Mouse (Mus musculus): ENCODE measurements at regions not wholly inside any gene's neighbourhood (a gene's known extent, or its start where the extent isn't known, plus 50 kb on each side); places are given as distances from the start of the nearest gene placed in this dataset.

DNA sequence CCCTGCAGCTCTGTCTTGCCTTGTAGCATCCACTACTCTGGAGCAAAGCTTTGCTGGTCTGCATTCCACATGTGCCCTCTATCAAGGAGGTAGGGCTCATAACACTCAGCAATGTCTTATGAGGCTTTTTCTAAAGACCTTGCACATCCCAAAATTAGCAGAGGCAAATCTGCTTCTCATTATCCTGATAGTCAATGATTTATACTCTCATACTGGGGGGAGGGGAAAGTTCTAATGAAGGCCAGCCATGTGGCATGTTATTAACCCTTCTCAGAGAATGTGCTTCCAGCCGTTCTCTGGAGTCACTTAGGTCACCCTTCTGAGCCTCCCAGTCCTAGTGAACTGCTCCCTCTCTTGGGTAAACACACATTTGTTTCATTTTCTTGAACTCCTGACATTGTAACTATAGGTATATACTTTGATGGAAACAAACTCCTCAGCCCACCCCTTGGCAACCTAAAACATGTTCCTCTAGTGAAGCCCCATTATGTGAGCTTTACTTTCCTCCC lies 307.7 kb upstream of the Nt5c1b start:
- DNase-seq (ENCODE audit: low read depth, low spot score): no peak

DNA sequence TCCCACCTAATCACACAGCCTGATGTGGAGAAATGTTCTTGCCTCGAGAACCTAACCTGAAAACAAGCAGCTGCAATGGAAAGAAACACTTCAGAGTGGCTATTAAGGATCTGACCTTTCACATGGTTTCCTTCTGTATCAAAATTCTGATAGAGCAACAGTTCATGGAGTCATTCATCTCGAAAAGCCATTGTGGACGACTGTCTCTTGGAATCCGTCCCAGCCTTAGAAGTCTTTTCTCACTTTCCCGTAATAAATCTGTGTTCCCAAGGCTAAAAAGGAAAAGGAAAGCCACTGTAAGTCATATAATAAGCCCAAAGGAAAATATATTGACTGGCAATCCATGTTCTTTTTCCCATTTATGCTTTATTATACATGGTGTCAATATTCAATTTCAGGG lies 291.4 kb upstream of the Nt5c1b start:
- no peak for DNase-seq (ENCODE audit: low read depth, low spot score)

DNA sequence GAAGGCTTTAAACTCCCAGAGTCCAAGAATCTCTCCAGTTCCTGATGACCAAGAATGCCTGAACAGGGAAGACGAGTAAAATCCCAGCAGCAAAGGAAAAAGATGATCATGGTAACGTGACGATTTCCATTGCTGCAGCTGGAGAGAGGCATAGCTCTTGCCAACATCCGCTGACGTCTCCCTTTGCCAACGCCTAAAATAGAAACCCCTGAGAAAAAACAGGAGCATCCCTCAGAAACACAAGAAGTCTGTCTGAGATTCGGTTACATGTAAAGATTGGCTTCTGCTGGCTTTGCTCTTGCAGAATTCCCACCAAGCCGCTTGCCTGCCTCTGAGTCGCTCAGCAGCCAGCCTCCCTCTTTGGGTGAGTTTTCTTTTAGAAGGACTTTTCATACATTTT lies 290.3 kb upstream of the Nt5c1b start:
- DNase-seq (ENCODE audit: low read depth, low spot score): peak; percentile 6

DNA sequence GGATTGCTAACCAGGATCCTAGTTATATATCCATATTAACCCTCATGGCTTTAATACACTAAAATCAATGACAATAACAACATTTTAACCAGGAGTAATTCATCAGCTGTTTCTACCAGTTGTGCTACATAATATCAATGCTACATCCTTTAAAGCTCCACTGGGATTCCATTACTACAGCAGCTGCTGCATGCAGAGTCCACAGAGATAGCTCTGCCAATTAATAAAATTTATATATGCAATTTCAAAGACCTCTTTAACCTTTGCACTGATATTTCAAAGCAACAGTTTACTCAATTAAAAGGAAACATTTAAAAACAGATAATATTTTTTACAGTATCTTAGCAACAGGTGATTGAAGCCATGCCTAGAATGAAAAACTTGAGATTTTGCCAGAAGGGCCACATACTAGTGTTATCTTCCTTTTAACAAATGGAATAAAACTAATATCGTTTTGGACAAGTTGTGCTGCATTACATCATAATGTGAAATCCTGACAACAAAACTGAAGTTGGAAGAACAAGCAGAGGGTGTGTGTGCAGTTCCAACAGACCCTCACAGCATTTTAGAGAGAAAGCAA lies 256.8 kb upstream of the Nt5c1b start:
- no peak for DNase-seq (ENCODE audit: low read depth, low spot score)

DNA sequence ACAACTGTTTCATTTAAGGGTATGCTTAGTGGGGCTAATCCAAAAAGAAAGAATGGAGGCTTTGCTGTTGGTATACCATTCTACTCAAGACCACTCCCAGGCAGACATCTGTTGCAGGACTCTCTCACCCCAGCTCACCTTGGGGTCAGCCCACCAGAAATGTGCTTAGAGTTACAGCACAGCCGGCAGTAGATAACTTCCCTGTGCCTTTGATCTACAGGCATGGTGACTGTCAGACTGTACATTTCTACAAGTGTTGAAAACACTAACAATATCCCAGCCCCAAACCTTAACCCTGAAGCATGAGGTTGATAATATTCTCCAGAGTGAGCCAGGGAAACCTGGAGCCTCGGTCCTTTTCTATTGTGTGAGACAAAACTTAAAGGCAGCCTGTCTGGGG lies 247.7 kb upstream of the Nt5c1b start:
- no peak for DNase-seq (ENCODE audit: low read depth, low spot score)

DNA sequence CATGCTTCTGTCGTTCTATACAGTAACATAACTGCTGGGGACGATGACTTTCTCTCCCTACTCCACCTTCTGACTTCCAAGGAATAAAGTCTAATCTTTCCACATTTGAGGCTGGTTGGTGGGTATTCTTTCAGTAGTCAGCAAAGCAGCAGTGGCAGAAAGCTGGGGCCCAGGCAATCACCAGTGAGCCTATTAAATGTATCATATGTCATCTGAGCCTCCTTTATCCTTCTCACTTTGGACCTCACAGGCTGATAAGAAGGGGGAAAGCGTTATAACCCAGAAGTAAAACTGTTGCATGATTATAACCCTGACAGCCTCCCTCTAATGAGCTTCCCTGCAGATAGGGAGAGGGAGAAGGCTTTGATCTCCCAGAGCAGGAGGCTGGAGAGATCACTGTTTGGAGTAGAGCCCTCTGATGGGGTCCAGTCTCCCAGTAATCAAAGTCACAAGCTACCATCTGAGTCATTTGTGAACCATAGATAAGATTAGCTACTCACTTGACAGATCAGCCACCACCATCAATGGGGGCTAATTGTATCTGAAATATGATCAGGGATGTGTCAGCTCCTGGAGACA lies 241.7 kb upstream of the Nt5c1b start:
- DNase-seq (ENCODE audit: low read depth, low spot score): no peak

DNA sequence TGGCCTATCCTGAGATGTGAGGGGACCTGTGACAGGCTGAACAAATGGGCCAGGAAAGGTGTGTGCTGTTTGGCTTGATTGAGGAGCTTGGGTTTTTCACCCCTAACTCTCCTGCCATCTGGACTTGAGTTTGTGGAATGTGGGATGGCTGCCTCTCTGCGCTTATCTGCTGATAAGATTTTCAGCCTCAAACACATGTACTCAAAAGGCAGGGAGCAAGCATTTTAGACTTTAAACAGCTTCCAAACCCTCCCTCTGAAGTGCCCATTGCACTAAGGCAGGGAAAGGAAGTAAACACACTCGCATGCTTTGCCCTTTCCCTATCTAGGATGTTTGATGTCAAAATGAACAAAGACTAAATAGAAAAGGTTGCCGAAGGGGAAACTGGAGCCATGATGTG lies 235.6 kb upstream of the Nt5c1b start:
- no peak for DNase-seq (ENCODE audit: low read depth, low spot score)

DNA sequence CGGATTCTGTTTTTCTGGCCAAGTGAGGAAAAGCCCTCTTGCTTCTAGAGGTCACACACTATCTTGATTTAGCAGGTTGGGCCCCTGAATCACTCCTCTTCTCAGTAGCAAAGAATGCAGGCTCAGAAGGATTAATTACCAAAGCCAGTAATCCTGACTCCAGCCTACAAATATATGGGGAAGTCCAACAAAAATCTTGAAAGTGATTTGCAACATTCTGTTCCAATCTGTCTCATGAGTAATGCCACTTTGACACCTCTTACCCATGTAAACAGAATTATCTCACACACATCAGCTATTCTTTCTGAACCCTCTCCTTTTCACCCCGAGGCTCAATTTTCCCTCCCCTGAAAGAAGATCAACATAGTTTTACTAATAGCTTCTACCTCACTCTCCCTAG lies 233.9 kb upstream of the Nt5c1b start:
- no peak for DNase-seq (ENCODE audit: low read depth, low spot score)

DNA sequence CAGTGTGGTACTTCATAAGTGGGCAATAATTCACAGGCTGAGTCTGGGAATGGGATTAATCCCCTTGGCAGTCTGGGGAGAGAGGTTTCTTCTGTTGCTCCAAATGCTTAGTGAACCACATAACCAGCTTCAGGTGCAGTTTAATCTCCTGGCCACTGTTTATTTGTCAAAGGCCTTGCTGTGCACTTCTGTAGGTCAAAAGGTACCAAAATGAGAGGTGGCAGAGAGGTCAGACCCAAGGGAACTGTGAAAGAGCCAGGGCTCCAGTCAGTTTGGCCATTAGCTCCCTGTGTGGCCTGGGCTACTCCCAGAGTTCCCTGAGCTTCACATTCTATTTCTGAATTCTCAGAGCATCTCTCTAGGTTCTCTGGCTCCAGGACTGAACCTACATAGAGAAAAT lies 229.6 kb upstream of the Nt5c1b start:
- DNase-seq (ENCODE audit: low read depth, low spot score): no peak

DNA sequence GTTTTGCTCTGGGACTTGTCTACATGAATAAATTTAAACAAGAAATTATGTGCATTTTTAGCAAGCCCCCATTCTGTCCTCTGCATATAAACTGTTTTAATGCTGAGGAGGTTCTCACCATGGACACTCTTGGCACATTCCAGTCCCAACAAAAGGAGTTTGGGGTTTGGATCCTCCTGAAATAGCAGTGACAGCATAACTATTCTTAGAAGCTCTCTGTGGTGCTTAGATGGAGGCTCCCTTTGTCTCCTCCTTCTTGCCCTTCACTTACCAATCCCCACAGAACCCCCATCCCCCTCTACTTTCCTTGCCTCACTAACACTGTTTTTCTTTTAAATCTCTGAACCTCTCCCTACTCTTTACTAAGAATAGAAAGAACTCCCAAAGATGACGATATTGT lies 208.9 kb upstream of the Nt5c1b start:
- DNase-seq (ENCODE audit: low read depth, low spot score): no peak

DNA sequence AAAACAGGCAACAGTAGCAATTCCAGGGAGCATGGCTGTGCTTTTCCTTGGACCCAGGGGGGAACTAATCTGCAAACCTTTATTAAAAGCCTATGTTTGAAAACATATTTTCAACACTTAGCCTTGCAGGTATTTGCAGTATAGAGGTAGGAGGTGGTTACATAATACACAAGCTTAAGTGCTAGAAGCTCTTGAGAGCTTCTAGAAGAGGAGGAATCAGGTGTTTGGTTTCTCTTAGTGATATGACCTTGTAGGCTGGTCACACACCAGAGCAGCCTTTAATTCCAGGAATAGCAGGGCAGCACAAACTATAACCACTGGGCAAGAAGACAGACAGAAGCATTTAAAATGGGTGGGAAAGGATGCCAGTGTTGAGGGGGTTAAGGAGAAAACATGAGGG lies 201.7 kb upstream of the Nt5c1b start:
- no peak for DNase-seq (ENCODE audit: low read depth, low spot score)

DNA sequence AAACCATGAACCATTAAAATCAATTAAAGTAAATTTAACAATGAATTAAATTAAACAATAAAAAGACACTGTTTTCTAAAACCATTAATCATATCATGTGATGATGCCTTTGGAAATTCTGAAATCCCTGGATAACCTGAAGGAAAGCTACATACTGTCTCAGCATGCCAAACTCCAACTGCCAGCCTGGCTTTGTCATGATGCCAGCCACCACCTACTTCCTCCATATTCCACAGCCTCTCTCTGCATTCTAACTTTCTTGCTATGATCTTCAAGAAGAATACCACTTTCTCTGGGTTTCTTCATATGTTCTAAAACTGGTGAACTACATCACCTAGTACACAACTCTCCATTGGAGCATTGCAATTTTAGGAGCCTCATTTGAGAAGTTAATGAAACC lies 201.2 kb upstream of the Nt5c1b start:
- no peak for DNase-seq (ENCODE audit: low read depth, low spot score)

DNA sequence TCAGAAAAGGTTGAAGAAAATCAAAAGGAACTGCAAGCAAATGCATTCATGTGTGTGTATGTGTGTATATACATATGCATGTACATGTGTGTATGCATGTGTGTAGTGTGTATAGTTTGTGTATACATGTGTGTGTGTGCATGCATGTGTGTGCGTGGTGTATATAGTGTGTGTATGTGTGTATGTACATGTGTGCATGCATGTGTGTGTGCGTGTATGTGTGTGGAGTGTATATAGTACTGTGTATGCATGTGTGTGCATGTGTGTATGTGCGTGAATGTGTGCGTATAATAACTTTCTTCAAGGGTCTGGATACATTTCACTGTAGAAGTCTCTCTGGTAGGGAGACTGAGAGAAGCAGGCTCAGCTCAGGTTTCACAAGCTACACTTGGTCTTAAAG lies 191.1 kb upstream of the Nt5c1b start:
- DNase-seq (ENCODE audit: low read depth, low spot score): no peak

DNA sequence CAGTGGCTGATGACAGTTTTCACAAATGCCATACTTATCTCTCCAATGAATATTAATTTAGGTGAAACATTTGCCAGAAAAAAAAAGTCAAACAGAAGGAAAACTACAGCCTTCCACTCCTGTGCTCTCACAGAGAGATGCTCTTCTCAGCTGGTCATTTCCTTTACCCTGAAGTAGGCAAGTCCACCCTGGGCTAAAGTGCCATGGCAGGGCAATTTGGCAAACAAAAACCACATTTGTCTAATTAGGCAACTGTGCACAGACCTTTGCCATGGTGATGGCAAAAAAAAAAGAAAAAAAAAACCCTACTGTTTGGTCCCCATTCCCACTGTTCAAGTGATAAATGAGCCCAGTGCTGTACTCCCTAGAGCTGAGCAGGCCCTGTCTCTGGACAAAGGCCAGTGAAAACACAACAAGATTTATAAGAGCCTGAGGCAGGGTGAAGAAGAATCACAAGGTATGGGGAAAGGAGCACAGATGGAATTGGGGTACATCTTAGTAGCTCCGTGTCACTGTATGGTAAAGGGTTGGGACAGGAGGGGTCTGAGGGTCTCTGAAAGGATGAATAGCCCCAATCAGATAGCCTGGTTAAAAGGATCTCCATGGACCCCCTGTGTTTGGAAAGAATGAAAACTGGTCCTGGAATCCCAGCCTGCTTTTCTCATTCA lies 190.5 kb upstream of the Nt5c1b start:
- DNase-seq (ENCODE audit: low read depth, low spot score): no peak

DNA sequence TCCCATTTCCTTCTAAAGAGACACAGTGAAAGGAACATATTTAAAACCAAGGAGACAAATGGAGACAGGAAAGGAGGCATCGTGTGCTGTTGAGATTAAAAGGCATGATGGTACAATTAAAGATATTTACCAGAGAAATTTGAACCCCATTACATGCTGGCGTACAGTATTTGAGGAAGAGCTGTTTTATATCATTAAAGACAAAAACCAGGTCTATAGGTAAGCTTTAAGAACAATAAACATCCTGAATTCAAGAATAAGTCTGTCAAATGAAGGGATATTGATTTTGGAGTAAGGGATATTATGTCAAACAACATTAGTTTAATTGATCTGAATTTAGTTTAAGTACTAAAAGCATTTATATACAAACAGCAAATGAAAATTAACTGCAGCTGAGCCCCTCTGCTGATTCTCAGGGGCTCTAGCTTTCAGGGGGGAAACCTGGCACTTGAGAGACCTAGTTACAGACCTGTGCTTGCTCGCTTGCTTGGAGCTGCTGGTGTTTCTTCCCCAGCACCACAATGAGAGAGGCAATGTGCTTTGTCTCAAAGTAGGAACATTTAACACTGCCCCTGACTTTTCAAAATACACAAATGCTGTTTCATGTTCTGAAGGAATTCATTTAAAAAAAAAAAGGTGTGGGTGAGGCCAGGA lies 189.8 kb upstream of the Nt5c1b start:
- DNase-seq (ENCODE audit: low read depth, low spot score): no peak

DNA sequence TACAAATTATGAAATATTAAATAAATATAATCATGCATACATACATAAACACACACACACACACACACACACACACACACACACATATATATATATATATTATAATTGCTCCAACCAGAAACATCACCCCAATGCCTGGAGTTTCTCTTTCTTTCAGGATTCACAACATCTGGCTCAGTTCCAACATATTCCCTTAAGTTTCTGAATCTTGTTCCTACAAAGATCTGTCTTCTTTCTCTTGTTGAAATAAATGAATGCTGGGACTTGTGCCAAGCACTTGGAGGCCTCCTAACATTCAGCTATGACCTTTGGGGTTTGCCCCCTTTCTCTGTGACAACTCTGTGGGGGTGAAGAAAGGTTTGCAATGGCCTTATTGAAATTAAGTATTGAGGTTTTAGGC lies 187.2 kb upstream of the Nt5c1b start:
- no peak for DNase-seq (ENCODE audit: low read depth, low spot score)

DNA sequence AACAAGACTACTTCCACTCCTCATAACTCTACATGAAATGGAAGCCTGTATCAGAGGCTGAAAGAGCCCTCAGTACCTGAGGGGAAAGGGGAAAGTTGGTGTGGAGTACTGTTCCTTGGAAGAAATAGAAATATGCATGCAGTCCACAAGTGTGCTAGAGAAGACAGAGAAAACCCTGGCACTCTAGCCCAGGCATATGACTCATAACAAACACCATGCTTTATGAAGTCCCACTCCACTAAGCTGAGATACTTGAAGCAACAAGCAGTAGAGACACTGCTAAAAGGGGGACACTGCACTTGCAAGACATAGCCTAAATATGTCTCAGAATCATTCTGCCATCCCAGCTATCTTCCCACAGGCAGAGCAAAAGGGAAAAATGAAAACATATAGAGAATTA lies 183.2 kb upstream of the Nt5c1b start:
- DNase-seq (ENCODE audit: low read depth, low spot score): no peak

DNA sequence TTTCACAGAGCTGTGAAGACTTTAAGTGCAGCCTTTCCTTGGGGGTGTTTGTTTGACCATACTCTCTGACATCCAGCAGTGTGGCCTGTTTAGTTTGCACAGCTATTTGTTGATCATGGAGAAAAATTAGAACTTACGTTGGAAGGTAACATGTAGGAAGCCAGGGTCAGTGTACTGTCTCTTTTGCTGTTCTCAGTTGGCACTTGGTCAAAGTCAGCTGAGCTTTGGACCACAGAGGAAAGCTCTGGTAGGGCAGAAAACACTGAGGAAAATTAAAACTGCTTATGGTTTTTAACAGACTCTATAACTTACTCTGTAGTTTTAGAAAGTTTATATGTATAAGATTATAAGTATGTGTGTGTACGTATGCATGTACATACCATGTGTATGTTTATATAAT lies 180.0 kb upstream of the Nt5c1b start:
- DNase-seq (ENCODE audit: low read depth, low spot score): no peak

DNA sequence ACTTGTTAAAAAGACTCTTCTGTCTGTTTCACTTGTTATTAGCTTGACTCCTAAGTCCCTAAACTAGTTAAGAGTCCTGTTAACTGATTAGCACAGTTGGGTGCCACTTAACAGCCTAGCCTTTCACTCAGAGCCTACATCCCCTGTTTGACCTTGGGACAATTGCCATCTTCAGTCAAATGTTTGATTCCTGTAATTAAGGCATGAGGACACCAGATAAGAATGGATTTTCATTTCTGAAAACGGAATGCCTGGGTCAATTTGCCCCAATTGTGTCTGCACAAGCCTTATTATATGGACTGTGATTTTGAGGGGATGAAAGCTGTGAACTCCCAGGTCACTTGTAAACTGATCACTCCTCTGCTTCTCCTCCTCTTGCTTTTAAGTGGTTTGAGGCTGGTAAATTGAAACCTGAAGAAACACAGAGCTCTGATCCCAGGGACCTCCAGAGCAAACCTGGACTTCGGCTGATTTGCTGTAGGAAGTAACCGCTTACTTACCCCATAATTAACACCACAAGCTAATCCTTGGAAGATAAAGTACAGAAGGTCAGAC lies 171.8 kb upstream of the Nt5c1b start:
- no peak for DNase-seq (ENCODE audit: low read depth, low spot score)

DNA sequence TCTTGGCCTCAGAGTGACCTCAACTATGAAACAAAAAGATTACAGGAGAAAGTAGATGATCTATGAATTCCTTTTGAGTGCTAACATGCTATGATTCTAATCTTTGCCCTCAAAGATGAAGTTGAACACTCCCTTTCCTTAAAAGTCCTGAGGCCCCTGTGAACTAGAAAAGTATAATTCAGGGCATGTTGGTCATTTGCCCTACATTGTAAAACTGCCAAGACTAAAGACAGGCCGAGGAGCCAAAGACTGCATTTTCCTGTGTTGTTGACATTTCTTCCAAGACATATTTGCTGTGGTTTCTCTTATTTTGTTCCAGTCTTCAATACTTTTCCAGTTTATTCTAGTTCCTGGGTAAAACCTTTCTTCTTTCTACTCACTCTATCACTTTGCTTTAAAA lies 159.9 kb upstream of the Nt5c1b start:
- no peak for DNase-seq (ENCODE audit: low read depth, low spot score)

DNA sequence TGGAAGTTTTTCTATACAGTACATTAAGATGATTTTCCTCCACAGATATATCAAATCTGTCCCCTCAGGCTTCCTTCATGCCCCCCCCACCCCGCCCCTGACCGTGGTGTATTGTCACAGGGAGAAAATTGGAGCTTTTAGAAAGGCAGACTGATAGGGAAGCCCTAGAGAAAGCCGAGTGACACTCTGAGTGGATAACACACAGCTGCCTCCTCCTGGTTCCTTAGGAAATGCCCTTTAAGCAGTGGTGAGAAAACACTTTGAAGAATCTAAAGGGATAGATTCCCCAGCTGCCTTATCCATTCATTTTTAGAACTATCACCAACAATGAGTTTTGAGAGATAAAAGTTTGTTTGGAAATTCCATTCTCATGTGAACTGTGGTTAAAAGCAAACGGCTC lies 147.0 kb upstream of the Nt5c1b start:
- DNase-seq (ENCODE audit: low read depth, low spot score): no peak

DNA sequence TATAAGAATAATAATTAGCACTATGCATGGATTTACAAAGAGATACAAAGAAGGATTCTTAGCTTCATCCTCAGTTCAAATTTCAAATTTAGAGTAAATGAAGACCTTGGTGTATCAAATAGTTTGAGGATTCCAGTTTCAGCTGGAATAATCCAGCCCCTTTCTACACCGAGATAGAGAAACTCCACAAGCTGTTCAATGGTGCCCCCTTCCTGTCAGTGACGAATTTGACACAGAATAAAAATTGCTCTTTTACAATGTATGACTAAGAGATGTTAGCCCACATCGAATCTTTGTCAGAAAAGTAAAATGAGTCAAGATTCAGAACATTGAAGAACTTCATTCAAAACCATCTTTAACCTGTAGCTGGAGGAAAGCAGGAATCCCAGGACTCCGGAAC lies 145.9 kb upstream of the Nt5c1b start:
- DNase-seq (ENCODE audit: low read depth, low spot score): peak; percentile 12

DNA sequence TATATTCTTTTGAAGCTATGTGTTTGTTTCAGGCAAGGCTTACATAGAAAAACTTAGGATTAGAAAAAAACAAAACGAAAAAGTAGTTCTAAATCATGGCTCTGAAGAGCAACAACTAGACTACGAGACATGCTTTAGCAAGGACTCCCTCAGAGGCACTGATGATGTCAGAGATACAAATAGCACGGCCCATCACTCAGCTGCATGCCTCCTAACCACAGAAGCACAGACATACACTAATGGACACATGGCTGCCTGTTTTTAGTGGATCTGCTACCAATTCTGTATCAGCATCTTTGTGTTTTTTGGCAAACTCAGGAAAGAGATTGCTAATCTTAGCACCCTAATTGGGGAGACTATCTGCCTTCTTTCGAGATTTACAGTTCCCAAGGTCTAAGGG lies 138.6 kb upstream of the Nt5c1b start:
- no peak for DNase-seq (ENCODE audit: low read depth, low spot score)
